Mouse (Mus musculus) right cerebral cortex, adult 18-20 months (tissue): ENCODE results near the gene Mctp2.

ENCODE experiments used
- DNase-seq: peaks from one replicate; pipeline ENCODE4 v3.0.0; 2022; ENCODE audit warnings: mixed read lengths

Mctp2 gene

GRCm38 (mm10) chr7:72080705-72081104 lies 225.7 kb downstream of the Mctp2 start:
- DNase-seq = no peak

- DNase-seq = no peak
Observed at GRCm38 (mm10) chr7:72078896-72079295, 227.5 kb downstream of the Mctp2 start.

GRCm38 (mm10) chr7:72071418-72072184 lies 234.8 kb downstream of the Mctp2 start:
- no peak for DNase-seq

GRCm38 (mm10) chr7:72068454-72068853 lies 238.0 kb downstream of the Mctp2 start:
- no peak for DNase-seq

GRCm38 (mm10) chr7:72066352-72066751 lies 240.1 kb downstream of the Mctp2 start:
- DNase-seq = no peak

DNA sequence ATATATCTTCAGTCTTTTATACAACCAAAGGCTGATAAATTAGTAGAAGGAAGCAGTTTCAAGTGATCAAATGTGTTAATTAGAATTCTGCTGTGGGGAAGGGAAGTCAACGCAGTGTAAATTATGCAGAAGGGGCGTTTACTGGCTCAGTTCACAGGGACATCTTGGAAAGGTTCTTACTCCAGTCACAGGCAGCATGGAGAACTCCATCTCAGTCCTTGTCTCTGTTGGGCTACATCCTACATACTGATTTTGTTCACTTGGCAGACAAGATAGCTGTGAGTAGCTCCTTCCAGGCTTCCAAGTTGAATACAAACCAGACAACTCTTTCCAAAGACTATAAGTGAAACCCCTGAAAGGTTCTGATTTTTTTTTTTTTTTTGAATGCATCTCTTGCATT lies 254.6 kb downstream of the Mctp2 start:
- no peak for DNase-seq

DNA sequence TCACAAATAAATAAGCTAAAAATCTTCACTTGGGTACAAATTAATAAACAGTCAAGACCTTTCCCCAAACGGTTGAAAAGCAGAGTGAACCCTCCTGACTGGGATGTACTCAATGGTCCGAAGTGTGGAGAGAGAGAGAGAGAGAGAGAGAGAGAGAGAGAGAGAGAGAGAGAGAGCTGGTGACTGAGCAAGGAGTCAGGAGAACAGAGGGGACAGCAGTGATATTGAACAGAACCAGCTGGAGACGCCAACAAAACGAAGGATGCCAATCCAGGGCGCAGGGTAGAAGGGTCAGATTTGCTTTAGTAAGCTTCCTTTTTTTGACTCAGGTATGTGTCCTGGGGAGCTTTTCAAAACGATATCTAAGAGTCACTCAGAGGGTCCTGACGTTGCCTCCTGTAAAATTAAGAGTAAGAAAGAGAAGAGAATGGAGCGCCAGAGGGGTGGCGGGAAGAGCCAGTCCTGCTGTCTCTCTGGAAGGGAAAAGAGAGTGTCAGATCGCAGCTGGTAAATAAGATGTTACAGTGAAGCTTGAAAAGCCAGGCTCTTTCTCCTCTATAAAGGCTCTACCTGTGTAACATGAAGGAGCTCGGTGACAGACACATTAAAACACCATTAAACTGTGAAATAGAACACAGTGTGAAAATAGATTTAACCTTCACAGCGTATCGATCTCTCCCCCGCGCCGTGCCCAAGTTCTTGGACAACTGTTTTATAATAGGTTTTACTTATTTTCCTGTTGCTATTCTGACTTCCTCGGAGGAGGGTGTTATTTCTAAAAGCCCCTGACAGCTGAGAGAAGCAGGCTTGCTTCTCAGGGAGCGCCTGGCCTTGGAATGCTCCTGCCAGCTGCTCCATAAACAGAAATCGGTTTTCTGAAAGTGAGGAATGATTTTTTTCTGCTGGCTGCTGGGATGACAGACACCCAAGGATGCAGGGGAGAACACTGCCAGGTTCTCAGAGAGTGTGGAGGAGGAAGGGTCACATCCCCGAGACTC lies 258.5 kb downstream of the Mctp2 start:
- peak; percentile 14 for DNase-seq
